Mouse (Mus musculus) midbrain, postnatal 0 days (tissue): Measurements from ENCODE around the gene Cdc42ep5. TPM values are rescaled to one million over a fixed set of nuclear protein-coding genes. Genes with fewer than 3 reads are reported as not detected.

Source experiments
- ATAC-seq: fragments of 200-750 bp; cut with Nextera tagmentation; 2 replicates; pipeline ENCODE4 v1.8.0; 2017; ENCODE audit warnings: moderate number of reproducible peaks, mild to moderate bottlenecking, moderate TSS enrichment, moderate library complexity; ENCODE audit not compliant: low FRiP score
- DNase-seq: peaks from one replicate; pipeline ENCODE4 v3.0.0-alpha.2; 2015; ENCODE audit warnings: low spot score
- H3K27ac ChIP-seq: fragments of 300-500 bp; sonication (generic); 2 replicates; pipeline ENCODE4 v1.5.1; 2014; ENCODE audit warnings: low read depth, mild to moderate bottlenecking, low read length, mixed read lengths
- H3K27me3 ChIP-seq: fragments of 300-500 bp; sonication (generic); 2 replicates; pipeline ENCODE4 v1.6.1; 2014; ENCODE audit warnings: low read length, control low read depth, mixed read lengths; ENCODE audit not compliant: insufficient read depth
- H3K36me3 ChIP-seq: fragments of 300-500 bp; sonication (generic); 2 replicates; pipeline ENCODE4 v1.6.1; 2014; ENCODE audit warnings: low read length, control low read depth, mixed read lengths; ENCODE audit not compliant: insufficient read depth
- H3K4me1 ChIP-seq: fragments of 300-500 bp; sonication (generic); 2 replicates; pipeline ENCODE4 v1.6.1; 2014; ENCODE audit warnings: mild to moderate bottlenecking, control low read depth, antibody characterized with exemption, low read length, mixed read lengths; ENCODE audit not compliant: insufficient read depth
- H3K4me2 ChIP-seq: fragments of 300-500 bp; sonication (generic); 2 replicates; pipeline ENCODE4 v1.6.1; 2014; ENCODE audit warnings: low read depth, mild to moderate bottlenecking, low read length, mixed read lengths; ENCODE audit not compliant: poor library complexity, severe bottlenecking
- H3K4me3 ChIP-seq: fragments of 300-500 bp; sonication (generic); 2 replicates; pipeline ENCODE4 v1.5.1; 2014; ENCODE audit warnings: low read depth, mild to moderate bottlenecking, low read length, moderate library complexity
- H3K9ac ChIP-seq: fragments of 300-500 bp; sonication (generic); replicated peaks from 2 replicates; pipeline ENCODE4 v1.6.1; 2014; ENCODE audit warnings: mild to moderate bottlenecking, low read length, moderate library complexity, mixed read lengths; ENCODE audit not compliant: poor library complexity, severe bottlenecking
- H3K9me3 ChIP-seq: fragments of 300-500 bp; sonication (generic); 2 replicates; pipeline ENCODE4 v1.6.1; 2016; ENCODE audit warnings: low read length, control low read depth
- CTCF ChIP-seq: IDR thresholded peaks from 2 replicates; pipeline ENCODE4 v1.5.1; 2016; ENCODE audit warnings: antibody characterized with exemption, mild to moderate bottlenecking
- WGBS: fragments of 180-500 bp; shearing (Covaris S2); extraction: QIAGEN DNeasy Blood & Tissue Kit; methylation state at CpG from one replicate; pipeline ENCODE4 v1.1.7; 2014; 5-methylcytosine and 5-hydroxymethylcytosine counted together
- polyA plus RNA-seq: library from polyadenylated mRNA; unstranded; fragments of >200 nt; fragmentation: Nextera tagmentation; extraction: Ambion mirVana; gene quantifications from 2 replicates; pipeline ENCODE4 v1.2.1, GENCODE M21; 2015
- total RNA-seq: library from RNA; depleted of rRNA; stranded (reverse); fragments of >200 nt; gene quantifications from 2 replicates; pipeline ENCODE4 v1.2.3, GENCODE M21; 2014

The Cdc42ep5 gene
- total and polyA plus RNA-seq, 2 experiments from 2014 or later = 8.5 to 9.7 TPM

- H3K27ac ChIP-seq = 0 out of 2 replicates have a peak overlapping the region, but pooled peaks have one; percentile 18
- 88% methylated on average over 3 of the region's 3 CpGs for WGBS
- TF ChIP-seq CTCF = no peak
- no peaks in the 10 kb centered on the region for H3K27me3 ChIP-seq
- H3K9me3 ChIP-seq = no peaks in the 10 kb centered on the region
- H3K4me2 ChIP-seq = no peak overlapping the region
- no peaks in the 10 kb centered on the region for H3K4me1 ChIP-seq
- H3K36me3 ChIP-seq = peaks cover 38% of the 10 kb centered on the region
- no peak for DNase-seq
- 0 out of 2 replicates have a peak overlapping the region, but pooled peaks have one; percentile 24 for H3K9ac ChIP-seq
- no peak for ATAC-seq
- no peak overlapping the region for H3K4me3 ChIP-seq
These were observed 32.1 kb downstream of the Cdc42ep5 start for GRCm38 (mm10) chr7:4132581-4132980.

GRCm38 (mm10) chr7:4131964-4132363 lies 32.7 kb downstream of the Cdc42ep5 start:
- Histone ChIP-seq H3K27me3 (no peaks in the 10 kb centered on the region), H3K4me1 (no peaks in the 10 kb centered on the region), H3K36me3 (peaks cover 42% of the 10 kb centered on the region), H3K9ac (no peak overlapping the region), H3K4me2 (no peak overlapping the region), H3K9me3 (no peaks in the 10 kb centered on the region), H3K4me3 (no peak overlapping the region), H3K27ac (peak overlapping the region; percentile 13)
- ATAC-seq (no peak), DNase-seq (no peak)
- TF ChIP-seq CTCF = no peak
- 91% methylated on average over 8 of the region's 8 CpGs for WGBS

GRCm38 (mm10) chr7:4130686-4131452 lies 33.8 kb downstream of the Cdc42ep5 start:
- H3K36me3 ChIP-seq = peaks cover 44% of the 10 kb centered on the region
- 37% methylated on average over 13 of the region's 13 CpGs for WGBS
- H3K9ac ChIP-seq = no peak overlapping the region; the same call in 1 of the 2 replicates
- H3K9me3 ChIP-seq = no peaks in the 10 kb centered on the region
- no peaks in the 10 kb centered on the region for H3K27me3 ChIP-seq
- peak; percentile 87 for TF ChIP-seq CTCF
- H3K4me3 ChIP-seq = no peak overlapping the region
- peak overlapping the region; percentile 59 for H3K27ac ChIP-seq
- DNase-seq = peak; percentile 96
- H3K4me1 ChIP-seq = no peaks in the 10 kb centered on the region
- peak; percentile 55 for ATAC-seq
- H3K4me2 ChIP-seq = no peak overlapping the region

- ATAC-seq = no peak
- Histone ChIP-seq H3K4me3 (no peak overlapping the region), H3K9ac (0 out of 2 replicates have a peak overlapping the region, but pooled peaks have one; percentile 19), H3K27ac (no peak overlapping the region; the same call in 1 of the 2 replicates), H3K9me3 (no peaks in the 10 kb centered on the region), H3K4me1 (peaks cover 4% of the 10 kb centered on the region; the same call in 1 of the 2 replicates), H3K36me3 (peaks cover 41% of the 10 kb centered on the region), H3K27me3 (no peaks in the 10 kb centered on the region), H3K4me2 (no peak overlapping the region)
- no peak for DNase-seq
- WGBS = 60% methylated on average over 6 of the region's 6 CpGs
- no peak for TF ChIP-seq CTCF
These were observed 35.8 kb downstream of the Cdc42ep5 start for GRCm38 (mm10) chr7:4128860-4129259.

DNA sequence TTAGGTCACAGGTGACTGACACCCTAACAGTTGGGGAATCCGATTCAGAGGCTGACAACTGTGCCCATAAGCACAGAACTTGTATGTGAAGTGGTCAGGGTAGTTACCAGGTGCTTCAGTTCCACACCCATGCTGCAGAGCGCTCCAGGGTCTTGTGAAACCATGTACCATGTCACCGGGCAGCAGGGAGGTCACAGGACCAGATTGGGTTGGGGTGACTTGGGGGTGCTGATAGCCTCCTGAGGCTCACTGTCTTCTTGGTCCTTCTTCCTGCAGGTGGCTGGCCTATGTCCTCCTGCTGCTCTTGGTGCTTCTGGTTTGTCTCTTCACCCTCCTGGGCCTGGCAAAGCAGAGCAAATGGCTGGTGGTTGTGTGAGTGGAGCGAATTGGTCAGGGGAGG lies 36.8 kb downstream of the Cdc42ep5 start:
- no peaks in the 10 kb centered on the region for H3K27me3 ChIP-seq
- ATAC-seq (no peak), DNase-seq (no peak)
- TF ChIP-seq CTCF = no peak
- WGBS = 95% methylated on average over 4 of the region's 4 CpGs
- H3K9me3 ChIP-seq = no peaks in the 10 kb centered on the region
- no peak overlapping the region for H3K4me2 ChIP-seq
- peaks cover 36% of the 10 kb centered on the region for H3K36me3 ChIP-seq
- H3K9ac ChIP-seq = no peak overlapping the region
- peaks cover 10% of the 10 kb centered on the region for H3K4me1 ChIP-seq
- H3K27ac ChIP-seq = no peak overlapping the region
- H3K4me3 ChIP-seq = no peak overlapping the region
